In the genomic region with DNA sequence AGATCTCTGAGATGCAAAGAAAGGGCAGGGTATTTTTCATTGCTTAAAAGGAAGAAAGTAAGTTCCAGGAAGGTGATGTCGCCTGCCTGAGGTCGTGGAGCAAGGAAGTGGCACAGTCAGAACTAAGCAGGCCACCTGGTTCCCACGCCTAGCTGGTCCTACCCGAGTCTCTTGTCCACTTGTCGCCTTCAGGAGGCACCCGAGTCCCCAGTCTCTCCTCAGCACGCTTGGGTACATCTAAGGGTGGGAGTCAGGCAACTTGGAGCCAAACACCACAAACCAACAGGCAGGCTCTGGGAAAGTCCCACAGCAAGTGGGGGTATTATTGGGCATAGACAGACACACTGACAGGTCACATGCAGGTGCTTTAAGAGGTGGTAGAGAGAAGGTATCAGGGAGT, we compare ENCODE assay signal across 31 mouse cellular contexts. TPM values are rescaled to one million over a fixed set of nuclear protein-coding genes. Genes with fewer than 3 reads are reported as not detected.
DNase-seq lines count a peak whose midpoint lies in the region; ATAC-seq and TF ChIP-seq lines count a peak whose summit lies in the region.
"Had no signal": no experiment of that assay in that cellular context is flagged by ENCODE, and none has a peak within 500 bp of the region (broad histone marks: within the 10 kb centered on the region; RNA-seq: fewer than 3 reads in every experiment).

No protein-coding gene starts in this region.

- ATAC-seq in intestine, embryonic 16.5 days, result peak; percentile 39; the same call in 1 of the 2 replicates
- peak; percentile 49; the same call in 1 of the 2 replicates for ATAC-seq in stomach, embryonic 16.5 days (ENCODE audit: insufficient read depth, low FRiP score)
- ATAC-seq: activated CD4-positive, CD25-positive, alpha-beta regulatory T cell, adult 4 months; forebrain, embryonic 15.5 days had no signal

- no peak overlapping the region for H3K4me3 ChIP-seq in gastrocnemius, adult 2 months
- no peak overlapping the region for H3K4me3 ChIP-seq in intestine, embryonic 16.5 days (ENCODE audit: low read length)
- H3K4me3 ChIP-seq in stomach, embryonic 16.5 days (replicated peaks; ENCODE audit: low read length), result no peak overlapping the region
- H3K4me3 ChIP-seq: embryonic facial prominence, embryonic 13.5 days; forebrain, embryonic 10.5 days; forebrain, embryonic 15.5 days; heart, embryonic 13.5 days; hindbrain, embryonic 15.5 days; kidney, embryonic 15.5 days; limb, embryonic 12.5 days; liver, embryonic 15.5 days had no signal

- H3K9me3 ChIP-seq in intestine, embryonic 16.5 days (ENCODE audit: control insufficient read depth, low read length), result no peaks in the 10 kb centered on the region
- no peaks in the 10 kb centered on the region for H3K9me3 ChIP-seq in stomach, embryonic 16.5 days (replicated peaks; ENCODE audit: control insufficient read depth, low read length)
- H3K9me3 ChIP-seq: embryonic facial prominence, embryonic 13.5 days; forebrain, embryonic 10.5 days; forebrain, embryonic 15.5 days; heart, embryonic 13.5 days; hindbrain, embryonic 15.5 days; kidney, embryonic 15.5 days; limb, embryonic 12.5 days; liver, embryonic 15.5 days had no signal

- WGBS in intestine, embryonic 16.5 days, result 58% methylated on average over 7 of the region's 7 CpGs
- WGBS in stomach, embryonic 16.5 days, result 60% methylated on average over 7 of the region's 7 CpGs

- intact Hi-C loops in gastrocnemius, adult 2 months (cut with DNase I), result no loop called here

- peaks cover 5% of the 10 kb centered on the region; the same call in 1 of the 2 replicates for H3K4me1 ChIP-seq in intestine, embryonic 16.5 days (ENCODE audit: control insufficient read depth, insufficient read depth, low read length)
- peaks cover 24% of the 10 kb centered on the region for H3K4me1 ChIP-seq in stomach, embryonic 16.5 days (ENCODE audit: control insufficient read depth, insufficient read depth, low read length)

- no peak overlapping the region for H3K4me2 ChIP-seq in intestine, embryonic 16.5 days (ENCODE audit: low read depth, low read length)
- no peak overlapping the region for H3K4me2 ChIP-seq in stomach, embryonic 16.5 days (ENCODE audit: low read depth, low read length)
- H3K4me2 ChIP-seq: embryonic facial prominence, embryonic 13.5 days; forebrain, embryonic 15.5 days; heart, embryonic 13.5 days; hindbrain, embryonic 15.5 days; kidney, embryonic 15.5 days; limb, embryonic 12.5 days; liver, embryonic 15.5 days; lung, embryonic 14.5 days had no signal

- H3K27me3 ChIP-seq in intestine, embryonic 16.5 days (replicated peaks; ENCODE audit: control insufficient read depth, insufficient read depth, low read length), result no peaks in the 10 kb centered on the region
- H3K27me3 ChIP-seq in stomach, embryonic 16.5 days (ENCODE audit: control insufficient read depth, insufficient read depth, low read length), result peaks cover 3% of the 10 kb centered on the region
- H3K27me3 ChIP-seq: forebrain, embryonic 15.5 days; liver, embryonic 15.5 days had no signal

- TF ChIP-seq CTCF in gastrocnemius, adult 2 months (IDR thresholded peaks at IDR 0.05), result no peak

- no peaks in the 10 kb centered on the region for H3K36me3 ChIP-seq in intestine, embryonic 16.5 days (ENCODE audit: control insufficient read depth, insufficient read depth, low read length)
- H3K36me3 ChIP-seq in stomach, embryonic 16.5 days (ENCODE audit: control insufficient read depth, insufficient read depth, low read length), result no peaks in the 10 kb centered on the region
- H3K36me3 ChIP-seq: embryonic facial prominence, embryonic 13.5 days; forebrain, embryonic 10.5 days; forebrain, embryonic 15.5 days; heart, embryonic 13.5 days; hindbrain, embryonic 15.5 days; kidney, embryonic 15.5 days; limb, embryonic 12.5 days; liver, embryonic 15.5 days had no signal

- peak overlapping the region; percentile 51; the same call in 1 of the 2 replicates for H3K27ac ChIP-seq in gastrocnemius, adult 2 months
- no peak overlapping the region for H3K27ac ChIP-seq in intestine, embryonic 16.5 days (ENCODE audit: low read length)
- H3K27ac ChIP-seq in stomach, embryonic 16.5 days (ENCODE audit: low read length), result peak overlapping the region; percentile 94
- H3K27ac ChIP-seq: embryonic facial prominence, embryonic 13.5 days; forebrain, embryonic 10.5 days; heart, embryonic 13.5 days; hindbrain, embryonic 15.5 days; kidney, embryonic 15.5 days; limb, embryonic 12.5 days; liver, embryonic 15.5 days had no signal

- no peak for DNase-seq in gastrocnemius, adult 2 months
- no peak for DNase-seq in gastrocnemius, postnatal 4 days (ENCODE audit: low spot score in 2 of 2)
- DNase-seq in 3134 (ENCODE audit: extremely low read depth, insufficient read length, low spot score), result peak; percentile 26
- DNase-seq in right cerebral cortex, postnatal 14 days, result no peak
- no peak for DNase-seq in ovary, postnatal 36 days (ENCODE audit: low spot score)
- DNase-seq: embryo, embryonic 11 days; heart, postnatal 10 days; kidney, adult 11 months; kidney, postnatal 36 days; lung, embryonic 14.5 days; lung, postnatal 14 days; midbrain, embryonic 14.5 days; right cerebral cortex, postnatal 4 days; thymus, adult 2 months; thymus, postnatal 36 days had no signal

- H3K9ac ChIP-seq in intestine, embryonic 16.5 days (ENCODE audit: low read depth, low read length), result no peak overlapping the region
- peak overlapping the region; percentile 49 for H3K9ac ChIP-seq in stomach, embryonic 16.5 days (ENCODE audit: low read length)
- H3K9ac ChIP-seq: embryonic facial prominence, embryonic 13.5 days; forebrain, embryonic 15.5 days; heart, embryonic 13.5 days; hindbrain, embryonic 15.5 days; kidney, embryonic 15.5 days; limb, embryonic 12.5 days; liver, embryonic 15.5 days; lung, embryonic 14.5 days had no signal

RNA-seq across cellular contexts. Expression of gene Kcnj11, which starts 30.2 kb away (rescaled TPM):
- total RNA-seq in gastrocnemius, adult 2 months (2021), result 100 to 1,000 TPM; 109 to 121 TPM
- 10 to 100 TPM; 41.4 to 45.1 TPM for total RNA-seq in gastrocnemius, postnatal 4 days (2021)
- 0.55 and 0.65 TPM in 2 replicates for polyA plus RNA-seq in intestine, embryonic 16.5 days (2015; fragmentation: Nextera tagmentation; extraction: Ambion mirVana)
- 0.99 and 1.4 TPM in 2 replicates for polyA plus RNA-seq in stomach, embryonic 16.5 days (2015; fragmentation: Nextera tagmentation; extraction: Ambion mirVana)
- total RNA-seq: CH12.LX; hematopoietic stem cell, adult 5-6 weeks; liver, adult 2 months; neutrophil, adult 5-6 weeks had no signal
- polyA plus RNA-seq: activated CD4-positive, CD25-positive, alpha-beta regulatory T cell, adult 4 months; C2C12; liver, adult 2 months; lung, embryonic 14.5 days had no signal

RNA-seq across cellular contexts. Expression of gene Abcc8, which starts 49.1 kb away (rescaled TPM):
- total RNA-seq in gastrocnemius, adult 2 months (2021), result 1 to 10 TPM; 2.4 to 4.2 TPM
- 1 to 10 TPM; 4.6 to 6.3 TPM for total RNA-seq in gastrocnemius, postnatal 4 days (2021)
- 4.8 and 6.2 TPM in 2 replicates for polyA plus RNA-seq in intestine, embryonic 16.5 days (2015; fragmentation: Nextera tagmentation; extraction: Ambion mirVana)
- 10.2 and 10.6 TPM in 2 replicates for polyA plus RNA-seq in stomach, embryonic 16.5 days (2015; fragmentation: Nextera tagmentation; extraction: Ambion mirVana)
- total RNA-seq: CH12.LX; hematopoietic stem cell, adult 5-6 weeks; liver, adult 2 months had no signal
- polyA plus RNA-seq: activated CD4-positive, CD25-positive, alpha-beta regulatory T cell, adult 4 months; C2C12; liver, adult 2 months had no signal
